Mouse (Mus musculus) neural tube, embryonic 14.5 days (tissue): ENCODE measurements at regions not wholly inside any gene's neighbourhood (a gene's known extent, or its start where the extent isn't known, plus 50 kb on each side); places are given as distances from the start of the nearest gene placed in this dataset. TPM values are rescaled to one million over a fixed set of nuclear protein-coding genes. Genes with fewer than 3 reads are reported as not detected.

ENCODE experiments used
- ATAC-seq: fragments of 200-750 bp; cut with Nextera tagmentation; 2 replicates; pipeline ENCODE4 v1.8.0; 2017; ENCODE audit warnings: low read depth, mild to moderate bottlenecking, moderate TSS enrichment, moderate library complexity
- H3K27ac ChIP-seq: fragments of 300-500 bp; sonication (generic); 2 replicates; pipeline ENCODE4 v1.5.1; 2014; ENCODE audit warnings: low read depth, mild to moderate bottlenecking, control low read depth, low read length, moderate library complexity, mixed read lengths
- H3K27me3 ChIP-seq: fragments of 300-500 bp; sonication (generic); 2 replicates; pipeline ENCODE4 v1.6.1; 2014; ENCODE audit warnings: low read length; ENCODE audit not compliant: control insufficient read depth, insufficient read depth
- H3K36me3 ChIP-seq: fragments of 300-500 bp; sonication (generic); 2 replicates; pipeline ENCODE4 v1.6.1; 2014; ENCODE audit warnings: low read length, mixed read lengths; ENCODE audit not compliant: control insufficient read depth, insufficient read depth
- H3K4me1 ChIP-seq: fragments of 300-500 bp; sonication (generic); 2 replicates; pipeline ENCODE4 v1.6.1; 2014; ENCODE audit warnings: low read length; ENCODE audit not compliant: control insufficient read depth, insufficient read depth
- H3K4me2 ChIP-seq: fragments of 300-500 bp; sonication (generic); 2 replicates; pipeline ENCODE4 v1.6.1; 2014; ENCODE audit warnings: mild to moderate bottlenecking, low read depth, low read length, control low read depth
- H3K4me3 ChIP-seq: fragments of 300-500 bp; sonication (generic); 2 replicates; pipeline ENCODE4 v1.5.1; 2014; ENCODE audit warnings: low read depth, low read length, control low read depth, mixed read lengths
- H3K9ac ChIP-seq: fragments of 300-500 bp; sonication (generic); replicated peaks from 2 replicates; pipeline ENCODE4 v1.6.1; 2014; ENCODE audit warnings: low read depth, mild to moderate bottlenecking, control low read depth, low read length, mixed read lengths
- H3K9me3 ChIP-seq: fragments of 300-500 bp; sonication (generic); 2 replicates; pipeline ENCODE4 v1.6.1; 2016; ENCODE audit warnings: low read length; ENCODE audit not compliant: control insufficient read depth
- microRNA-seq: library from miRNA; unstranded; fragments of <30 nt; microRNA quantifications from one replicate; pipeline ENCODE4, GENCODE M21; 2016

- Histone ChIP-seq H3K4me2 (no peak overlapping the region), H3K4me3 (no peak overlapping the region), H3K9me3 (no peaks in the 10 kb centered on the region), H3K36me3 (no peaks in the 10 kb centered on the region), H3K9ac (no peak overlapping the region), H3K4me1 (no peaks in the 10 kb centered on the region), H3K27me3 (no peaks in the 10 kb centered on the region), H3K27ac (no peak overlapping the region)
- no peak for ATAC-seq
These were observed 1063.4 kb downstream of the Sorcs1 start for GRCm38 (mm10) chr19:49615071-49615470.

Small RNA genes lying in the stretch of these regions (microRNA-seq; reads per million reads assigned to microRNA genes)
- not detected for gene Gm27935
